Mouse (Mus musculus) brain, embryonic 14.5 days (tissue): ENCODE measurements around the gene Kbtbd13.

Experiments used
- CTCF ChIP-seq: fragments of 200-500 bp; IDR thresholded peaks from 2 replicates; pipeline ENCODE4 v1.5.1; 2012; ENCODE audit warnings: inconsistent platforms, mild to moderate bottlenecking, moderate library complexity, borderline replicate concordance; ENCODE audit not compliant: insufficient read depth, insufficient read length; ENCODE audit errors: extremely low read depth
- POLR2A ChIP-seq: fragments of 200-500 bp; IDR thresholded peaks from 2 replicates; pipeline ENCODE4 v1.6.1; 2012; ENCODE audit warnings: mild to moderate bottlenecking, inconsistent platforms, borderline replicate concordance; ENCODE audit not compliant: poor library complexity, insufficient read depth, insufficient read length, severe bottlenecking; ENCODE audit errors: extremely low read depth

DNA sequence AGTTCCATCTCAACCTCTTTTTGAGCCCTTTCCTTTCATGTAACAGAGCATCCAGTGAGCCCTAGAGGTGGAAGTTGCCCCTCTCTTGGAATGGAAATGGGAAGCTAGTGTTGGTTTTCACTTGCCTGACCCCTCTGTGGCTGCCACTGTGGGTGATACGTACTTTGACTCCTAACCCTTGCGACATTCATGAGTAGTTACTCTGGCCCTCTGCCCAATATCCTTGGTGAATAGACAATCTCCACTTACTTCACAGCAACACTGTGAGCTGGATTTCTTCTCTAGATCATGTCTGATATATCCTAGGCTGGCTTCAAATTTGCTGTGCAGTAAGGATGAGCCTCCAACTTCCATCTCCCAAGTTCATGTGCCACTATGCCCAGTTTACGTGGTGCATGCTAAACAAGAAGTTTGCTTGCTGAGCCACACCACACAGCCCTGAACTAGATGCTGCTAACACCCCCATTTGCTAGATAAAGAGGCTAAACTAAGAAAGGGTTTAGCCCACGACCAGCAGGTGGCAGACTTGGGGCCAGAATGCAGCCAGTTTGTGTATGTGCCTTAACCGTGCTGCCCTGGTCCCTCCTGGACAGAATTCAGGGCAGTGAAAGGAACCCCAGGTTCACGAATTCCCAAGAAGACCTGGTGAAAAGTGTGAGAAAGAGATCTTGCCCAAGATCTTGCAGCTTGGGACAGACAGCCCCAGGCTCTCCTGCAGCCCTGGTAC lies 1.3 kb upstream of the Kbtbd13 start:
- peak; percentile 82 for TF ChIP-seq CTCF
- no peak for TF ChIP-seq POLR2A
